Mouse (Mus musculus) telencephalon, adult 2 months (tissue): Measurements from ENCODE around the gene Cdk20.

ENCODE experiments used
- DNase-seq: peaks from one replicate; pipeline ENCODE4 v3.0.0-alpha.2; 2011; ENCODE audit warnings: low read depth, low spot score

Gene Cdk20

DNA sequence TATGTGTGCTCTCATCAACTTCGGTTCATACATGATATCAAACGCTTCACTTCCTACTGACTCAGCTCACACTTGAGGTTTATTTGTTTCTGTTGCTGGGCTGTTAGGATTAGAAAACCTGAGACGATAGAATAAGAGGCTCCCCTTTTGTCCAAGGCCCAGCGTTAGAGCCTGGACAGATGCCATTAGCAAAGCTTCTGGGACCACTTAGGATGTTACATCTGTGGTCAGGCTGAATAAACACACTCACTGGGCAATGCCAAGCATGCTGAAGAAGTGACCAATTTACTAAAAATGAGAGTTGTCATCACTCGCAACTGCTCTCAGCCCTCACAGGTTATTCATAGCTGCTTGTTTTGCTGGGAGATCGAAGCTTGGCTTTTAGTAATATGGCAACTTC lies 57.8 kb downstream of the Cdk20 start:
- DNase-seq, result no peak
